Mouse (Mus musculus) embryonic facial prominence, embryonic 14.5 days (tissue): Measurements from ENCODE around the gene Selenov. TPM values are rescaled to one million over a fixed set of nuclear protein-coding genes. Genes with fewer than 3 reads are reported as not detected.

ENCODE experiments used
- ATAC-seq: fragments of 200-750 bp; cut with Nextera tagmentation; 2 replicates; pipeline ENCODE4 v1.8.0; 2017; ENCODE audit warnings: low read depth, moderate number of reproducible peaks, moderate TSS enrichment
- DNase-seq: peaks from one replicate; pipeline ENCODE4 v3.0.0-alpha.2; 2015; ENCODE audit warnings: low spot score
- H3K27ac ChIP-seq: fragments of 300-500 bp; sonication (generic); replicated peaks from 2 replicates; pipeline ENCODE4 v1.5.1; 2014; ENCODE audit warnings: low read depth, mild to moderate bottlenecking, low read length, moderate library complexity
- H3K27me3 ChIP-seq: fragments of 300-500 bp; sonication (generic); replicated peaks from 2 replicates; pipeline ENCODE4 v1.6.1; 2014; ENCODE audit warnings: low read length; ENCODE audit not compliant: control insufficient read depth, insufficient read depth
- H3K36me3 ChIP-seq: fragments of 300-500 bp; sonication (generic); 2 replicates; pipeline ENCODE4 v1.6.1; 2014; ENCODE audit warnings: low read length, mixed read lengths; ENCODE audit not compliant: control insufficient read depth, insufficient read depth
- H3K4me1 ChIP-seq: fragments of 300-500 bp; sonication (generic); 2 replicates; pipeline ENCODE4 v1.6.1; 2014; ENCODE audit warnings: antibody characterized with exemption, low read length; ENCODE audit not compliant: control insufficient read depth, insufficient read depth
- H3K4me2 ChIP-seq: fragments of 300-500 bp; sonication (generic); 2 replicates; pipeline ENCODE4 v1.6.1; 2014; ENCODE audit warnings: low read depth, mild to moderate bottlenecking, low read length, moderate library complexity, mixed read lengths
- H3K4me3 ChIP-seq: fragments of 300-500 bp; sonication (generic); 2 replicates; pipeline ENCODE4 v1.5.1; 2014; ENCODE audit warnings: low read depth, mild to moderate bottlenecking, low read length
- H3K9ac ChIP-seq: fragments of 300-500 bp; sonication (generic); 2 replicates; pipeline ENCODE4 v1.6.1; 2014; ENCODE audit warnings: low read depth, mild to moderate bottlenecking, low read length, moderate library complexity, mixed read lengths
- H3K9me3 ChIP-seq: fragments of 300-500 bp; sonication (generic); 2 replicates; pipeline ENCODE4 v1.6.1; 2016; ENCODE audit warnings: low read length; ENCODE audit not compliant: control insufficient read depth
- WGBS: fragments of 180-500 bp; shearing (Covaris S2); extraction: QIAGEN DNeasy Blood & Tissue Kit; methylation state at CpG from one replicate; pipeline ENCODE4 v1.1.7; 2014; 5-methylcytosine and 5-hydroxymethylcytosine counted together
- polyA plus RNA-seq: library from polyadenylated mRNA; unstranded; fragments of >200 nt; fragmentation: Nextera tagmentation; extraction: Ambion mirVana; gene quantifications from 2 replicates; pipeline ENCODE4 v1.2.1, GENCODE M21; 2014

Gene Selenov
- polyA plus RNA-seq: 0.42 TPM in 1 of 2 replicates, not detected in the other

DNA sequence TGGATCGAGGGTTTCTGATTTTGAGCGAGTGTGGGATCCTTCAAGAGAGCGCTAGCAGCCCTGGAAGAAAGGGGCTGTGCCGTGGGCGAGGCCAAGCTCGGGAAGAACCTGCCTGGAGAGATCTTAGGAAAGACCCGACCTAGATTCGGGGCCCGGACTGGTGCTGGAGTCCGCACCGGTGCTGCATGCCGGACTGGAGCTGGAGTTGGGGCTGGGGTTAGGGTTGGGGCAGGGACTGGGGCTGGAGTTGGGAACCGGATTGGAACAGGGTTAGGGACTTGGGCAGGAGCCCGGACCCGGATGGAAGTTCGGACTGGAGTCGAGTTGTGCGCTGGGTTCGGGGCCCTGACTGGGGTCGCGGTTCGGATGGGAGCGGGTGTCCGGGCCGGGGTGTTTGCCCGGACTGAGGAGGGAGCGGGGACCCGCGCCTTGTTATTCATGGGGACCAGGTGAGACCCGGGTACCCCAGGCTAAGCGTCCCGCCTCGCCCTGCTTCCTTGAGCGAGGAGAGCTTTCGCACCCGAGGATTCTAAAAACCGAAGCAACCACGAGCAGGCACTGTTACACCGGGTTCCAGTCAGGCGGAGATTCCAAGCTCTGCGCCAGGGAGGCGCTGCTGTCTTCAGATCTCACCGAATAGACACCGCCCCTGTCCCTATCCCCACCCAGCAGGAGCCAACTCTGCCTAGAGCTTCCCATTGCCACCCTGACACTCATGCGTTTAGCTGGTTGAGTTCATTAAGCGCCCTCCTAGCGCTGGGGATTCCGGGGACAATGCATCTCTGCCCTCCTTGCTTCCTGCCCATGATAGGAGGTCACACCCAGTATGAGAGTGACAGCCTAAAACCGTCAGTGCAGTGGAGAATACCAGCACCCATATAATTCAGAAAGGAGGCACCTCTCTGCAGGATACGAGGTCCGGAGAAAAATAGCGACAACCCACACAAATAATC is at the start of gene Selenov:
Selenov (minus strand) TSS at position 549 of the 953 bp plus-strand sequence.
- DNase-seq: peak; percentile 55
- Histone ChIP-seq H3K9me3 (no peaks in the 10 kb centered on the region), H3K27ac (no peak within 1 kb of the TSS), H3K36me3 (no peaks in the 10 kb centered on the region), H3K4me3 (peak within 1 kb of the TSS; percentile 30), H3K27me3 (peaks cover 80% of the 10 kb centered on the region), H3K9ac (peak within 1 kb of the TSS; percentile 34; the same call in 1 of the 2 replicates), H3K4me2 (peak within 1 kb of the TSS; percentile 54), H3K4me1 (no peaks in the 10 kb centered on the region; the same call in none of the 2 replicates)
- WGBS: 1% methylated on average over 44 of the region's 52 CpGs
- ATAC-seq: peak; percentile 41

DNA sequence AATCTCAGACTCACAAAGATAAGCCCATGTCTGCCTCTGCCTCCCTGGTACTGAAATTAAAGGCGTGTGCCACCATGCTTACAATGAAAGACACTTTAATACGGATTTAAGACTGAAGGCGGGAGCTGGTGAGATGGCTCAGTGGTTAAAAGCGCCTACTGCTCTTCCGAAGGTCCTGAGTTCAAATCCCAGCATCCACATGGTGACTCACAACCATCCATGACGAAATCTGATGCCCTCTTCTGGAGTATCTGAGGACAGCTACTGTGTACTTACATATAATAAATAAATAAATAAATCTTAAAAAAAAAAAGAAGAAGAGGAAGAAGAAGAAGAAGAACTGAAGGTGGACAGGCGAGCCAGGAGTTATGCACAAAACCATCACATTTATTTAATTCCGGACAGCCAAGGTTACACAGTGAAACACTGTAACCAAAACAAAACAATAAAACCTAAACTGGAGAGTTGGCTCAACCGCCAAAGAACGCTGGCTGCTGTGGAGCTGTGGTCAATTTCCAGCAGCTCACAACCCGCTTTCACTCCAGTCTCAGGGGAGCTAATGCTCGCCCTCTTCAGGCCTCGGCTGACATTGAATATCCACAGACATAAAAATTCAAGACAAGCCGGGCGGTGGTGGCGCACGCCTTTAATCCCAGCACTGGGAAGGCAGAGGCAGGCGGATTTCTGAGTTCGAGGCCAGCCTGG is 48.4 kb upstream of the Selenov start:
- H3K4me3 ChIP-seq: peak overlapping the region; percentile 100
- H3K27me3 ChIP-seq: no peaks in the 10 kb centered on the region
- H3K9me3 ChIP-seq: no peaks in the 10 kb centered on the region
- H3K9ac ChIP-seq: peak overlapping the region; percentile 96
- H3K36me3 ChIP-seq: 0 out of 2 replicates have a peak, but pooled peaks cover 5% of the 10 kb centered on the region
- H3K27ac ChIP-seq: peak overlapping the region; percentile 87
- peaks cover 7% of the 10 kb centered on the region for H3K4me1 ChIP-seq
- 74% methylated on average over 19 of the region's 19 CpGs for WGBS
- ATAC-seq (no peak), DNase-seq (peak; percentile 53)
- H3K4me2 ChIP-seq: peak overlapping the region; percentile 88

DNA sequence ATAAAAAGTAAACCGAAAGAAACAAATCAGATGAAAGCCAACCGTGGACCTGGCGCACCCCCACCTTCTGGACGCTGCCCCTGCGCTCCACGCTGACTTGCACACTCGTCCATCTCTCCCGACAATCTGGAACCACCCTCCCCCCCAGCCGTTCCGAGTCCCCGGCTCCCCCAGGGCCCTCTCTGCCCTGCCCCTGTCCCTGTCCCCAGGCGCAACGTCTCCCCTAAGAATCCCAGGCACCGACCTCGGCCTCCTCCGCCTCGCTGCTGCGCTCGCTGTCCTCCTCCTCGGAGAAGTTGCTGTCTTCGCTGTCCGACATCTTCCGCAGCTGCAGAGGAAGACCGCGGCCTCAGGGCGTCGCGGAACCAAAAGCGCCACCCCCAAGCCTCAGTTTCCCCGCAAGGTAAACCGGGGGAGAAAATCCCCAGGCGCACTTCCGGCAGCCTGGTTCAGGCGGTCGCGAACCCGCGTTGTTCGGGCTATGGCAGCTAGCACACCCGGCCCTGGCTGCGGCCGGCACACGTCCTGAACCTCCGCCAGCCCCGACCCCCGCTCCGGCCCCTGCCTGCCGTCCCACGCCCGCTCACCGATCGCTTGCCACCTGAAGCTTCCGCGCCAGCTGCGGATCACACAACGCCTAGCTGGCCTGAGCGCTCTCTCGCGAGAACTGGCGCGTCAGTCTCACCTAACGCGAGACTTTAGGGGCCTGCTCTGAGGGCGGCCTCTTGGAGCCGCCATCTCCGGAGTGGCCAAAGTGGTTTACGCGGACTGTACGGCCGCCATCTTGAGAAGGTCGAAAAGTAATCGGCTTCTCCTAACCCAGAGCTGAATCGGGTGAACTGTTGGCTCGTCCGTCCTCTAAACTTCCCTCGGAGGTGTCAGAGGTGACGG is 47.4 kb upstream of the Selenov start, which contains the start of gene Supt5:
Supt5 (minus strand) TSS at position 639 of the 891 bp plus-strand sequence.
- peak within 1 kb of the TSS; percentile 87 for H3K27ac ChIP-seq
- ATAC-seq (peak; percentile 99), DNase-seq (peak; percentile 100)
- no peaks in the 10 kb centered on the region for H3K27me3 ChIP-seq
- H3K4me1 ChIP-seq: peaks cover 7% of the 10 kb centered on the region
- H3K4me3 ChIP-seq: peak within 1 kb of the TSS; percentile 100
- peak within 1 kb of the TSS; percentile 88 for H3K4me2 ChIP-seq
- no peaks in the 10 kb centered on the region for H3K9me3 ChIP-seq
- H3K9ac ChIP-seq: peak within 1 kb of the TSS; percentile 96
- 0 out of 2 replicates have a peak, but pooled peaks cover 5% of the 10 kb centered on the region for H3K36me3 ChIP-seq
- 1% methylated on average over 67 of the region's 77 CpGs for WGBS

DNA sequence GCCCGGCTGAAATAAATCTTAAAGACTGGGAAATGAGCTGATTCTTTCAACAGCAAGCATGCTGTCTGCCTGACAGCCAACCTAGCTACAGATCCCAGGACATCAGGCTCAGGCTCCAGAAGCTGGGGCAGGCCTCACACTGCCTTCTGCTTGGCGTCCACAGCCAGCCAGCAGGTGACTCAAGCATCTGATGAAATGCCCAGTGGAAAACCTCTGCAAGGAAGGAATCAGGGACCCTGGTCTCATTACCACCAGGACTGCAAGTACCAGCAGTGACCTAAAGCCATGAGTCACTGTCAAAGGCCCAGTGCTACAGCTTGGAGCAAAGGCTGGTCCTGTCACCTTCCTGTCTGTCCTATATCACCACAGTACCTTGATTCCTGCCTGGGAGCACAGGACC is 44.5 kb upstream of the Selenov start:
- no peaks in the 10 kb centered on the region for H3K27me3 ChIP-seq
- no peak overlapping the region for H3K9ac ChIP-seq
- peaks cover 7% of the 10 kb centered on the region for H3K4me1 ChIP-seq
- WGBS: 90% methylated on average over 2 of the region's 2 CpGs
- H3K27ac ChIP-seq: no peak overlapping the region
- no peak for ATAC-seq
- H3K4me3 ChIP-seq: no peak overlapping the region
- no peak for DNase-seq
- H3K36me3 ChIP-seq: peaks cover 16% of the 10 kb centered on the region
- H3K9me3 ChIP-seq: no peaks in the 10 kb centered on the region
- H3K4me2 ChIP-seq: no peak overlapping the region

DNA sequence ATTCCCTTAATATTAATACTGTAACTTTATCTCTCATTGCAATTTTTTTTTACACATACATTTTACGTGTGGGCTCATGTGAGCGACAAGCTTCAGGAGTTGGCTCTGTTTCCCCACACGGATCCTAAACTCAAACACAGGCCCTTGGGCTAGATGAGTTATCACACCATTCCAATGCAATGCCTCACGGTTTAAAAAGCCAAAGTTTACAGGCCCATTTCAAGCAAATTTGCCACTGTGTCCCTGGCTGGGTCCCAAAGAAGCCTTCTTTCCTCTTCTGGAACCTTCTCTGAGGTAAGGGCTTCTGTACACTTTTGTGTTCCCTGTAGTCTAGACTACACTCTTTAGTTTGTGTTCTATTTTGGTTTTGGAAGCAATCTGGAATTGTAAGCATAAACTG is 43.5 kb upstream of the Selenov start:
- no peaks in the 10 kb centered on the region for H3K27me3 ChIP-seq
- H3K4me1 ChIP-seq: peaks cover 7% of the 10 kb centered on the region
- H3K4me2 ChIP-seq: no peak overlapping the region
- DNase-seq: no peak
- H3K4me3 ChIP-seq: no peak overlapping the region
- WGBS: 83% methylated on average over 4 of the region's 4 CpGs
- no peaks in the 10 kb centered on the region for H3K9me3 ChIP-seq
- ATAC-seq: no peak
- no peak overlapping the region for H3K9ac ChIP-seq
- H3K27ac ChIP-seq: no peak overlapping the region
- peaks cover 25% of the 10 kb centered on the region for H3K36me3 ChIP-seq

DNA sequence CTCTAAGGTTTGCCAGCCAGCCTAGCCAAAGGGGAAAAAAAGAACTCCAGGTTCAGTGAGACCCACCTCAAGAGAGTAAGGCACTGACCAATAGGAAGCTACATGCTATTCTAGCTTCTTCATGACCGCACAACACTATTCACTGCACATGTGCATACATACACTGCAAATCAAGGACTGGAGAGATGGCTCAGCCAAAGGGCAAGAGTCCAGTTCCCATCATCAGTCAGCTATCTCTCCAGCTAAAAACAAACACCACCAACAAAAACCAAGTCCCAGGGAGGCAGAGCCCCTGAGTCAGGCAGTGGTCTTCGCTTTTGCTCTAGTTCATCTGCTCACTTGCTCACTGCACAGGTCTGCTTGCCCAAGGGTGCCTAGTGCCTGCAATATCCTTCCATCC is 37.3 kb upstream of the Selenov start:
- H3K9me3 ChIP-seq: no peaks in the 10 kb centered on the region
- no peak for ATAC-seq
- H3K4me3 ChIP-seq: no peak overlapping the region
- 93% methylated on average over 2 of the region's 2 CpGs for WGBS
- DNase-seq: no peak
- no peak overlapping the region for H3K4me2 ChIP-seq
- H3K4me1 ChIP-seq: no peaks in the 10 kb centered on the region
- H3K27me3 ChIP-seq: no peaks in the 10 kb centered on the region
- peaks cover 78% of the 10 kb centered on the region for H3K36me3 ChIP-seq
- H3K27ac ChIP-seq: no peak overlapping the region
- no peak overlapping the region for H3K9ac ChIP-seq

DNA sequence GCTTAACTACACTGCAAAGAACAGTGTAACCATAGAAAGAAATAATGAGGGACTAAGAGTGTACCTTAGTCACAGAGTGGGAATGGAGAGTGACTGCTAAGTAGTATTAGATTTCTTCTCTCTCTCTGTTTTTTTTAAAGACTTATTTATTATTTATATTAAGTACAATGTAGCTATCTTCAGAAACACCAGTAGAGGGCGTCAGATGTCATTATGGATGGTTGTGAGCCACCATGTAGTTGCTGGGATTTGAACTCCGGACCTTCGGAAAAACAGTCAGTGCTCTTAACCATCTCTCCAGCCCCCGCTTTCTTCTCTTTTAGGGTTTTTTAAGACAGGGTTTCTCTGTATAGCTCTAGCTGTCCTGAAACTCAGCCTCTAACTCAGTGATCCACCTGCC is 35.5 kb upstream of the Selenov start:
- DNase-seq (no peak), ATAC-seq (no peak)
- Histone ChIP-seq H3K9ac (no peak overlapping the region), H3K4me1 (no peaks in the 10 kb centered on the region), H3K4me2 (no peak overlapping the region), H3K36me3 (peaks cover 95% of the 10 kb centered on the region), H3K27me3 (no peaks in the 10 kb centered on the region), H3K27ac (no peak overlapping the region), H3K9me3 (no peaks in the 10 kb centered on the region), H3K4me3 (no peak overlapping the region)
- 80% methylated on average over 4 of the region's 4 CpGs for WGBS

DNA sequence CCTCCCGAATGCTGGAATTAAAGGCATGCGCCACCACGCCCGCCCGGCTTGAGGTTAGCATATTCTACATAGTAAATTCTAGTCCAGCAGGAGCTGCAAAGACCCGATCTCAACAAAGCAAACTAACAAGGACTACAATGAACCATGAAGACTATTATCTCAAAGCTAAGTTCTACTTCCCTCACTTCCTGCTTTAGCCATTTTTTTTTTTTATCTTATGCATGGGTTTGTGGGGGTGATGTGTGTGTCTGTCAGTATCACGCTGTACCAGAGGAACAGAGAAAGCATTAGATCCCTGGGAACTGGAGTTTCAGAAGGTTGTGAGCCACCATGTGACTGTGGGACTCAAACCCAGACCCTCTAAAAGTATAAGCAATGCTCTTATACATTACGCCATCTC is 34.3 kb upstream of the Selenov start:
- Histone ChIP-seq H3K9me3 (no peaks in the 10 kb centered on the region), H3K27me3 (no peaks in the 10 kb centered on the region), H3K9ac (no peak overlapping the region), H3K4me2 (no peak overlapping the region), H3K36me3 (peaks cover 95% of the 10 kb centered on the region), H3K4me3 (no peak overlapping the region), H3K27ac (no peak overlapping the region), H3K4me1 (no peaks in the 10 kb centered on the region)
- DNase-seq (no peak), ATAC-seq (no peak)
- 96% methylated on average over 8 of the region's 8 CpGs for WGBS
